In genomic region chr5:110387332-110387731, GRCm38 (mm10) we compare ENCODE assay signal across 8 mouse cellular contexts. TPM values are rescaled to one million over a fixed set of nuclear protein-coding genes. Genes with fewer than 3 reads are reported as not detected.
DNase-seq lines count a peak whose midpoint lies in the region; ATAC-seq lines count a peak whose summit lies in the region.

No protein-coding gene starts in this region.

- WGBS in heart, embryonic 16.5 days: 30% methylated on average over 8 of the region's 8 CpGs
- 10% methylated on average over 8 of the region's 8 CpGs for WGBS in hindbrain, embryonic 12.5 days
- WGBS in midbrain, embryonic 11.5 days: 12% methylated on average over 8 of the region's 8 CpGs

- H3K4me3 ChIP-seq in heart, embryonic 16.5 days (ENCODE audit: low read length): peak overlapping the region; percentile 73
- H3K4me3 ChIP-seq in brown adipose tissue, adult 24 weeks (ENCODE audit: insufficient read depth, low read depth, low read length): peak overlapping the region; percentile 63
- H3K4me3 ChIP-seq in hindbrain, embryonic 12.5 days: peak overlapping the region; percentile 64
- H3K4me3 ChIP-seq in midbrain, embryonic 11.5 days (ENCODE audit: low read depth, low read length): peak overlapping the region; percentile 61

- 0 out of 2 replicates have a peak, but pooled peaks cover 2% of the 10 kb centered on the region for H3K27me3 ChIP-seq in heart, embryonic 16.5 days (ENCODE audit: control insufficient read depth, insufficient read depth, low read length)
- peaks cover 18% of the 10 kb centered on the region for H3K27me3 ChIP-seq in hindbrain, embryonic 12.5 days
- H3K27me3 ChIP-seq in midbrain, embryonic 11.5 days (ENCODE audit: control insufficient read depth, insufficient read depth, low read length): peaks cover 6% of the 10 kb centered on the region

- peaks cover 15% of the 10 kb centered on the region for H3K4me1 ChIP-seq in heart, embryonic 16.5 days (ENCODE audit: control insufficient read depth, insufficient read depth, low read length)
- peaks cover 5% of the 10 kb centered on the region; the same call in 1 of the 2 replicates for H3K4me1 ChIP-seq in brown adipose tissue, adult 24 weeks (ENCODE audit: control insufficient read depth, insufficient read depth, insufficient read length, low read length)
- H3K4me1 ChIP-seq in hindbrain, embryonic 12.5 days: peaks cover 31% of the 10 kb centered on the region
- H3K4me1 ChIP-seq in midbrain, embryonic 11.5 days (ENCODE audit: control insufficient read depth, insufficient read depth, low read length): peaks cover 3% of the 10 kb centered on the region; the same call in 1 of the 2 replicates

- no peaks in the 10 kb centered on the region for H3K9me3 ChIP-seq in heart, embryonic 16.5 days (replicated peaks; ENCODE audit: control insufficient read depth, low read length)
- H3K9me3 ChIP-seq in hindbrain, embryonic 12.5 days (replicated peaks): no peaks in the 10 kb centered on the region
- no peaks in the 10 kb centered on the region for H3K9me3 ChIP-seq in midbrain, embryonic 11.5 days (ENCODE audit: control insufficient read depth, low read length)

- ATAC-seq in heart, embryonic 16.5 days (replicated peaks; ENCODE audit: extremely low read depth, insufficient read depth, low FRiP score): no peak
- no peak for ATAC-seq in hindbrain, embryonic 12.5 days (ENCODE audit: low FRiP score)
- ATAC-seq in midbrain, embryonic 11.5 days (ENCODE audit: low FRiP score): 0 out of 2 replicates have a peak, but pooled peaks have one; percentile 3

- DNase-seq in heart, adult 18-20 months: no peak
- peak; percentile 86 for DNase-seq in midbrain, embryonic 11.5 days (ENCODE audit: low spot score, missing footprints)
- no peak for DNase-seq in urinary bladder, postnatal 36 days (ENCODE audit: low spot score in 2 of 2)
- DNase-seq in right cerebral cortex, adult 2 months (ENCODE audit: low spot score in 2 of 2): no peak
- DNase-seq in thymus, postnatal 36 days: no peak

- peak overlapping the region; percentile 68 for H3K9ac ChIP-seq in heart, embryonic 16.5 days (ENCODE audit: low read length)
- H3K9ac ChIP-seq in hindbrain, embryonic 12.5 days: peak overlapping the region; percentile 71
- H3K9ac ChIP-seq in midbrain, embryonic 11.5 days (ENCODE audit: low read length): peak overlapping the region; percentile 59; the same call in 1 of the 2 replicates

- peak overlapping the region; percentile 72 for H3K4me2 ChIP-seq in heart, embryonic 16.5 days (ENCODE audit: low read depth, low read length)
- peak overlapping the region; percentile 57 for H3K4me2 ChIP-seq in hindbrain, embryonic 12.5 days (replicated peaks)
- H3K4me2 ChIP-seq in midbrain, embryonic 11.5 days: peak overlapping the region; percentile 63

- no peaks in the 10 kb centered on the region for H3K36me3 ChIP-seq in heart, embryonic 16.5 days (ENCODE audit: control insufficient read depth, insufficient read depth)
- H3K36me3 ChIP-seq in hindbrain, embryonic 12.5 days: 0 out of 2 replicates have a peak, but pooled peaks cover 3% of the 10 kb centered on the region
- no peaks in the 10 kb centered on the region for H3K36me3 ChIP-seq in midbrain, embryonic 11.5 days (ENCODE audit: control insufficient read depth, insufficient read depth, low read length)

- no peak overlapping the region for H3K27ac ChIP-seq in heart, embryonic 16.5 days (ENCODE audit: low read length)
- H3K27ac ChIP-seq in brown adipose tissue, adult 24 weeks (replicated peaks; ENCODE audit: low read depth, low read length): no peak overlapping the region
- 0 out of 2 replicates have a peak overlapping the region, but pooled peaks have one; percentile 30 for H3K27ac ChIP-seq in hindbrain, embryonic 12.5 days
- H3K27ac ChIP-seq in midbrain, embryonic 11.5 days (ENCODE audit: low read depth, low read length): no peak overlapping the region

RNA-seq across cellular contexts. Expression of gene Lrcol1, which starts 42.8 kb away (rescaled TPM):
- 0.20 TPM in 1 of 2 replicates, not detected in the other for polyA plus RNA-seq in heart, embryonic 16.5 days (2015; fragmentation: Nextera tagmentation; extraction: Ambion mirVana)
- not detected for total RNA-seq in heart, adult 18-20 months (2021)
- polyA plus RNA-seq in brown adipose tissue, adult 24 weeks (2012; ENCODE audit: insufficient read depth, insufficient read length, missing spikeins): not detected in 2 replicates
- polyA plus RNA-seq in hindbrain, embryonic 12.5 days (2016; fragmentation: Nextera tagmentation; extraction: Ambion mirVana): not detected in 2 replicates
- not detected in 2 replicates for polyA plus RNA-seq in midbrain, embryonic 11.5 days (2014; fragmentation: Nextera tagmentation; extraction: Ambion mirVana)

RNA-seq across cellular contexts. Expression of gene P2rx2, which starts 44.3 kb away (rescaled TPM):
- polyA plus RNA-seq in heart, embryonic 16.5 days (2015; fragmentation: Nextera tagmentation; extraction: Ambion mirVana): 0.29 and 1.1 TPM in 2 replicates
- total RNA-seq in heart, adult 18-20 months (2021): not detected
- polyA plus RNA-seq in brown adipose tissue, adult 24 weeks (2012; ENCODE audit: insufficient read depth, insufficient read length, missing spikeins): not detected in 2 replicates
- polyA plus RNA-seq in hindbrain, embryonic 12.5 days (2016; fragmentation: Nextera tagmentation; extraction: Ambion mirVana): 2.1 and 3.2 TPM in 2 replicates
- 0.88 and 0.92 TPM in 2 replicates for polyA plus RNA-seq in midbrain, embryonic 11.5 days (2014; fragmentation: Nextera tagmentation; extraction: Ambion mirVana)
